Mouse (Mus musculus) limb, embryonic 14.5 days (tissue): ENCODE results near the gene Mrpl45. TPM values are rescaled to one million over a fixed set of nuclear protein-coding genes. Genes with fewer than 3 reads are reported as not detected.
A peak's percentile ranks its signal among the peaks of the same experiment; 100 is the strongest.

Source experiments
- ATAC-seq: fragments of 200-750 bp; cut with Nextera tagmentation; 2 replicates; pipeline ENCODE4 v1.8.0; 2017; ENCODE audit warnings: low read depth, moderate number of reproducible peaks, moderate TSS enrichment; ENCODE audit not compliant: low FRiP score
- DNase-seq: peaks from one replicate; pipeline ENCODE4 v3.0.0-alpha.2; 2015; ENCODE audit warnings: low spot score
- H3K27ac ChIP-seq: fragments of 300-500 bp; sonication (generic); replicated peaks from 2 replicates; pipeline ENCODE4 v1.5.1; 2014; ENCODE audit warnings: low read depth, mild to moderate bottlenecking, low read length, moderate library complexity, mixed read lengths
- H3K27me3 ChIP-seq: fragments of 300-500 bp; sonication (generic); 2 replicates; pipeline ENCODE4 v1.6.1; 2014; ENCODE audit warnings: low read length, mixed read lengths; ENCODE audit not compliant: control insufficient read depth, insufficient read depth
- H3K36me3 ChIP-seq: fragments of 300-500 bp; sonication (generic); 2 replicates; pipeline ENCODE4 v1.6.1; 2014; ENCODE audit warnings: mild to moderate bottlenecking, low read length, moderate library complexity, mixed read lengths; ENCODE audit not compliant: control insufficient read depth, insufficient read depth
- H3K4me1 ChIP-seq: fragments of 300-500 bp; sonication (generic); 2 replicates; pipeline ENCODE4 v1.6.1; 2014; ENCODE audit warnings: antibody characterized with exemption, low read length, mixed read lengths; ENCODE audit not compliant: control insufficient read depth, insufficient read depth
- H3K4me2 ChIP-seq: fragments of 300-500 bp; sonication (generic); replicated peaks from 2 replicates; pipeline ENCODE4 v1.6.1; 2014; ENCODE audit warnings: low read depth, mild to moderate bottlenecking, low read length, moderate library complexity; ENCODE audit not compliant: severe bottlenecking
- H3K4me3 ChIP-seq: fragments of 300-500 bp; sonication (generic); replicated peaks from 2 replicates; pipeline ENCODE4 v1.5.1; 2014; ENCODE audit warnings: low read length
- H3K9ac ChIP-seq: fragments of 300-500 bp; sonication (generic); 2 replicates; pipeline ENCODE4 v1.6.1; 2014; ENCODE audit warnings: mild to moderate bottlenecking, low read depth, low read length, moderate library complexity; ENCODE audit not compliant: severe bottlenecking
- H3K9me3 ChIP-seq: fragments of 300-500 bp; sonication (generic); 2 replicates; pipeline ENCODE4 v1.6.1; 2016; ENCODE audit warnings: low read length; ENCODE audit not compliant: control insufficient read depth
- POLR2A ChIP-seq: fragments of 200-500 bp; IDR thresholded peaks from 2 replicates; pipeline ENCODE4 v1.8.0; 2012; ENCODE audit warnings: inconsistent platforms, mild to moderate bottlenecking, moderate library complexity, borderline replicate concordance; ENCODE audit not compliant: insufficient read depth, insufficient read length; ENCODE audit errors: extremely low read depth
- WGBS: fragments of 180-500 bp; shearing (Covaris S2); extraction: QIAGEN DNeasy Blood & Tissue Kit; methylation state at CpG from one replicate; pipeline ENCODE4 v1.1.7; 2014; 5-methylcytosine and 5-hydroxymethylcytosine counted together
- polyA plus RNA-seq, 2 experiments: library from polyadenylated mRNA; depleted of rRNA in 1 of 2; stranded (reverse) in 1 of 2; unstranded in 1 of 2; fragments of >200 nt; fragmentation: Nextera tagmentation in 1 of 2; extraction: Ambion mirVana in 1 of 2; gene quantifications; 2 replicates each; pipeline versions ENCODE4 v1.2.1 to v1.2.3; 2012 to 2014

The Mrpl45 gene
- polyA plus RNA-seq, 2 experiments = 22.7 to 42.8 TPM

GRCm38 (mm10) chr11:97275349-97275748 lies 40.2 kb upstream of the Mrpl45 start:
- H3K9ac ChIP-seq = no peak overlapping the region
- no peak for TF ChIP-seq POLR2A
- DNase-seq (no peak), ATAC-seq (no peak)
- H3K36me3 ChIP-seq = no peaks in the 10 kb centered on the region
- no peaks in the 10 kb centered on the region for H3K27me3 ChIP-seq
- H3K4me2 ChIP-seq = no peak overlapping the region
- H3K4me1 ChIP-seq = peaks cover 8% of the 10 kb centered on the region; the same call in 1 of the 2 replicates
- WGBS = 90% methylated on average over 2 of the region's 2 CpGs
- no peaks in the 10 kb centered on the region for H3K9me3 ChIP-seq
- no peak overlapping the region for H3K4me3 ChIP-seq
- H3K27ac ChIP-seq = no peak overlapping the region

DNA sequence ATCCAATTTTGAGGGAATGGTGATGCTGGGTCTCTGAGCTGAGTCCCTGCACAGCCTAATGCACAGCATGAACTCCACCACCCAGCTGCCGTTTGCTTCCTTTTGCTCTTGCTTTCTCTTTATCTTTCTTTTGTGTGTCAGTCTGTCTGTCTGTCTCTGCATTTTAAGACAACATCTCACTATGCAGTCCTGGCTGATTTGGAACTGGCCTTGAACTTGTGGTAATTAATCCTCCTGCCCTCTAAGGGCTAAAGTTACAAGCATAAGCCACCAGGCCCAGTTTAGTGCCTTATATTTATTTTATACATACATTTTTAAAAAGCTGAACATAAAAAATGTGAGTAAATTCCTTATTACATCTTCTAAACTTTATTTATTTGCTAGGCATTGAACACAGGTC lies 39.5 kb upstream of the Mrpl45 start:
- H3K27me3 ChIP-seq = no peaks in the 10 kb centered on the region
- H3K9me3 ChIP-seq = no peaks in the 10 kb centered on the region
- H3K9ac ChIP-seq = no peak overlapping the region
- ATAC-seq (no peak), DNase-seq (no peak)
- TF ChIP-seq POLR2A = no peak
- peaks cover 8% of the 10 kb centered on the region; the same call in 1 of the 2 replicates for H3K4me1 ChIP-seq
- no peak overlapping the region for H3K4me3 ChIP-seq
- no peak overlapping the region for H3K27ac ChIP-seq
- WGBS = 74% methylated on average over 1 of the region's 1 CpGs
- no peak overlapping the region for H3K4me2 ChIP-seq
- H3K36me3 ChIP-seq = no peaks in the 10 kb centered on the region

DNA sequence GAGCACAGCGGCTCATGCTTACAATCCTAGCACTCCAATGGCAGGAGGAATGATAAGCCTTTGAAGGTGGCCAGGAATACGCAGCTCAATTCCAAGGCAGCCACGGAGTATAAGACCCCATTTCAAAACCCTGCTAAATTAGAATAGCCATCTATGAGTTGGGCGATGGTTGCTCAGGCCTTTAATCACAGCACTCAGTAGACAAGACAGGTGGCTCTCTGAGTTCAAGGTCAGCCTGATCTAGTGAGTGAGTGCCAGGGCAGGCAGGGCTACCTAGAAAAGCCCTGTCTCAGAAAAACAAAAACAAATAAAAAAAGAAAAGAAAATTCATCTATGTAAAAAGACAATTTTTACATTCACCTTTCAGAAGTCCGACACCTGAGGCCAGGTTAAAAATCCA lies 38.4 kb upstream of the Mrpl45 start:
- no peak overlapping the region for H3K27ac ChIP-seq
- 89% methylated on average over 5 of the region's 5 CpGs for WGBS
- peaks cover 8% of the 10 kb centered on the region; the same call in 1 of the 2 replicates for H3K4me1 ChIP-seq
- no peak overlapping the region for H3K4me2 ChIP-seq
- no peaks in the 10 kb centered on the region for H3K27me3 ChIP-seq
- no peak for TF ChIP-seq POLR2A
- DNase-seq (no peak), ATAC-seq (no peak)
- no peaks in the 10 kb centered on the region for H3K36me3 ChIP-seq
- no peaks in the 10 kb centered on the region for H3K9me3 ChIP-seq
- no peak overlapping the region for H3K9ac ChIP-seq
- H3K4me3 ChIP-seq = no peak overlapping the region

GRCm38 (mm10) chr11:97278456-97278855 lies 37.1 kb upstream of the Mrpl45 start:
- no peaks in the 10 kb centered on the region for H3K27me3 ChIP-seq
- H3K27ac ChIP-seq = no peak overlapping the region
- TF ChIP-seq POLR2A = no peak
- peak overlapping the region; percentile 66 for H3K4me2 ChIP-seq
- H3K4me3 ChIP-seq = peak overlapping the region; percentile 99
- H3K9ac ChIP-seq = peak overlapping the region; percentile 98; the same call in 1 of the 2 replicates
- 80% methylated on average over 6 of the region's 6 CpGs for WGBS
- H3K9me3 ChIP-seq = no peaks in the 10 kb centered on the region
- no peaks in the 10 kb centered on the region for H3K36me3 ChIP-seq
- no peak for DNase-seq
- H3K4me1 ChIP-seq = peaks cover 8% of the 10 kb centered on the region; the same call in 1 of the 2 replicates
- ATAC-seq = no peak

GRCm38 (mm10) chr11:97279040-97279404 lies 36.5 kb upstream of the Mrpl45 start:
- H3K9ac ChIP-seq = peak overlapping the region; percentile 98
- peak overlapping the region; percentile 66 for H3K4me2 ChIP-seq
- peaks cover 8% of the 10 kb centered on the region; the same call in 1 of the 2 replicates for H3K4me1 ChIP-seq
- TF ChIP-seq POLR2A = no peak
- no peak for DNase-seq
- H3K27me3 ChIP-seq = no peaks in the 10 kb centered on the region
- no peak for ATAC-seq
- H3K4me3 ChIP-seq = peak overlapping the region; percentile 99
- 27% methylated on average over 11 of the region's 11 CpGs for WGBS
- H3K36me3 ChIP-seq = no peaks in the 10 kb centered on the region
- peak overlapping the region; percentile 91; the same call in 1 of the 2 replicates for H3K27ac ChIP-seq
- no peaks in the 10 kb centered on the region for H3K9me3 ChIP-seq
